Mouse (Mus musculus): Measurements from ENCODE around the gene D230025D16Rik. TPM values are rescaled to one million over a fixed set of nuclear protein-coding genes. Genes with fewer than 3 reads are reported as not detected.
"Not testable (repeated sequence)": the region's sequence is repeated elsewhere in the genome, so short reads cannot be mapped to it uniquely, and the experiment has no call there.

D230025D16Rik gene
- total RNA-seq, 2 experiments from 2014 or later: 13.5 to 24.2 TPM

- not testable (repeated sequence) for DNase-seq
These were observed 66.9 kb downstream of the D230025D16Rik start for GRCm38 (mm10) chr8:105291802-105292201.

GRCm38 (mm10) chr8:105292471-105292870, 67.5 kb downstream of the D230025D16Rik start:
- DNase-seq: no peak

DNA sequence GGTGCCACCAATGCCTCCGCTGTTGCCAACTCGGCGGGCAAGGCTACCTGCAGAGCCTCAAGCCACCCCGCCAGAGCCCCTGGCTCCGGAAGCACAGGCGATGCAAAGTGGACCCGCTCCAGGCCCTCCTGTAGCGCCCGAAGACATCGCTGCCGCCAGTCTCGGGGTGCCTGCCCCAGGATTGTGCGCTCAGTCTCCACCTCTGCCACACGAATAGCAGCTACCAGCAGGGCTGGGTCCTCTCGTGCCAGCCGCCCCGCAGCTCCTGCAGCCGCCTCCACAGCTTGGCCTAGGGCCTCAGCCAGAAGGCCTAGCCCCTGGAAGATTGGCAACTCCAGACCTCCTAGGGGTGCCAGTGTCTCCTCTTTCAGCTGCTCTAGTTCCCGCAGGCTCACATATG, 68.5 kb downstream of the D230025D16Rik start:
- no peak for DNase-seq

DNA sequence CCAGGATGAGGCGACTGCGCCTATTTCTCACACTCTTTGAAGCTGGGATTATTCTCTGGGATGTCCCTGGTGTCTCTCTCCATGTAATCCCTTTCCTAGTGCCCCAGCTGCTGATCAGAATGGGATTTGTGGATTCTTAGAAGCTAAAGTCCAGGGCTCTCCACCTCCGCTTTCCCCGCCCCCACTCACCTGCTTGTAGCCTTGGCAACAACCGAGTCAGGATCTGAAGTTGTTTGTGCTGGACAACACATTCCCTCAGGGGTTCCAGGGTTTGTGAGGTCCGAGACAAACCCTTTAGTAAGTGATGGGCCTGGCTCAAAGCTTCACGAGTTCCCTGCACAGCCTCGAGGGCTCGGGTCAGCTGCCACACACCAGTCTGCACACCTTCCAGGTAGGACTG, 69.8 kb downstream of the D230025D16Rik start:
- DNase-seq: no peak

DNA sequence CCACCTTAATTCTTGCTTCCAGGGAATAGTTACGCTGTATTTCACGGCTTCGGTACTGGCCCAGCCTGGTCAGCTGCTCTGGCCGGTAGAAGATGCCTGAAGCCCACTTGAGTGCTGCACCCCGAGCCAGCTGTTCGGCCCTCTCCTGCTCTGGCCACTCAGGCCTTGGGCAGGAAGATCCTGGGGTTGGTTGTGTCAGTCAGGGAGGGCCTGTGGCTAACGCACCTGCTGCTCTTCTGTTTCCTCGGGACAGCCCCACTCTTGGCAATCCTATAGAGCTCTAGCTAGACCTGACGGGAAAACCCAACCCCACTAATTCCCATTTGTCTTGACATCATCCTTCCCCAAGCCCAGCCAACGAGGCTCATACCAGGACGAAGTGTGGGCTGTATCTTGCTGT, 70.3 kb downstream of the D230025D16Rik start:
- DNase-seq: no peak

- no peak for DNase-seq
These were observed 71.1 kb downstream of the D230025D16Rik start, which contains the start of gene Exoc3l for GRCm38 (mm10) chr8:105295895-105296573. Gene Exoc3l, minus strand, starts transcription at chr8:105296101.

DNA sequence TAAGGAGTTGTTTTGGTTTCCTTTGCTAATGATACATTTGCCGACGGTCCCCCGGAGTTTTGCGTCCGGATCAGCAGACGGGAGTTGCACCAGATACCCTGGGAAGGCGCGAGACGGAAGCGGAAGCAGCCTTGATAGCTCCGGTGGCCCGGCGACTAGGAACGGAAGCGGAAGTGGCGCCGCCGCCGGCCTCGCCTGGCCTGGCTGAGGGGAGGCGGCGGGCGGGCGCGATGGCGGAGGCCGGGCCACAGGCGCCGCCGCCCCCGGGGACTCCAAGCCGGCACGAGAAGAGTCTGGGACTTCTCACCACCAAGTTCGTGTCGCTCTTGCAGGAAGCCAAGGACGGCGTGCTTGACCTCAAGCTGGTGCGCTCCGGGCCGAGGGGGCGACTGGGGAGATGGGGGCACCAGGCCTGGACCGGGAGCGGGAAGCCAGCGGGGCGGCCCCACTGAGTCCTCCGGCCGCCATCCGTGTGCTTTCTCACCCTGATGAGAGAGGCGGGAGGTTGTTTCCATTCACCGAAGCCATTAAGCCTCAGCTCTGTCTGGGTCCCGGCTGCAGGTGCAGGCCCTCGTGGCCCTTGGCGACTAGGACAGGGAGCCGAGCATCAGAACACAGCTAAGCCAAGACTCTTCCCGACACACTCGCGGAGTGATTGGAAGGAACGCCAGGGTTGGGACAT, 72.7 kb downstream of the D230025D16Rik start, which contains the start of gene E2f4:
E2f4 (plus strand) TSS at position 153 of the 682 bp plus-strand sequence.
- peak; percentile 90 for DNase-seq

DNA sequence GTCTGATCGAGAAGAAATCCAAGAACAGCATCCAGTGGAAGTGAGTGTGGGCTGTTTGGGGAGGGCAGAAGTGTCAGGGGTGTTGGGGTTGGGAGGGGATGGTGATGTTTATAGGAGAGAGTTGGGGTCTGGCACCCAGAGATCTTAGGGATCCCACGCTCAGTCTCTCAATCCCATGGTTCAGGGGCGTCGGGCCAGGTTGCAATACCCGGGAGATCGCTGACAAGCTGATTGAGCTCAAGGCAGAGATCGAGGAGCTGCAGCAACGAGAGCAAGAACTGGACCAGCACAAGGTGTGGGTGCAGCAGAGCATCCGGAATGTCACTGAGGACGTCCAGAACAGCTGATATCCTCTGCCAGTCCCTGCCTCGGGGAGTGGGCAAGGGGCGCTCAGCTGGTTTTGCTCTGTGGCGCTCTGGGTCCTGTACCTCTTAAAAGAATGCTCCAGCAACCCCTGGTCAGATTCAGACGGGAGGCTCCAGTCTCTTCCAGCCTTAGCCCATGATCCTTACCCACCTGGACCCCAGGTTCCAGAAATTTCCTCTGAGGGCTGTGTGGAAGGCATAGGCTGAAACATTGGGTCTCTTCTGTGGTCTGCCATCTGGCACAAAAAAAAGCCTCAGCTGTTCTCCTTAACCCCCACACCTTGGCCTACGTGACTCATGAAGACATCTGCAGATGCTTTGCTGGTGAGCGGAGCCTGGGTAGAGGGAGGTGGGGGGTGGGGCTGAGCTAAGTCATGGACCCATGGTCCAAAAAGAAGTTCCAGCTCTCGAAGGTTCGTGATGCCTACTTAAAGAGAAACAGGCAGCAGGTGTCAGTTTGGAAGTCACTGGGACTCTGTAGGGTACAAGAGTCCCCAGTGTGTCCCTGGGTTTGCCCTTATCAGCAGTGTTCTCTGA, 73.7 kb downstream of the D230025D16Rik start:
- no peak for DNase-seq

GRCm38 (mm10) chr8:105299962-105300361, 75.0 kb downstream of the D230025D16Rik start:
- DNase-seq: no peak

Other genes with a start within 250 kb of the D230025D16Rik start
- not detected for gene Ces2h, start 224.3 kb upstream of the D230025D16Rik start, total RNA-seq (2021)
- gene Ces3a, start 176.5 kb upstream of the D230025D16Rik start, total RNA-seq (2021): not detected
- not detected for gene Ces3b, start 141.4 kb upstream of the D230025D16Rik start, total RNA-seq (2021)
- not detected for gene Ces4a, start 93.3 kb upstream of the D230025D16Rik start, total RNA-seq (2021)
- 10 to 100 TPM; 42.1 to 42.2 TPM for gene Cbfb, start 54.5 kb upstream of the D230025D16Rik start, total RNA-seq (2021)
- gene B3gnt9, start 30.0 kb downstream of the D230025D16Rik start, total RNA-seq (2021): 1 to 10 TPM; 2.6 TPM
- 1 to 10 TPM; 3.0 TPM for gene Tradd, start 39.5 kb downstream of the D230025D16Rik start, total RNA-seq (2021)
- gene Fbxl8, start 39.5 kb downstream of the D230025D16Rik start, total RNA-seq (2021): 1 to 10 TPM in 1 of 2 experiments, under 1 TPM in 1; 0.90 to 1.0 TPM
- 1 to 10 TPM; 2.9 to 3.0 TPM for gene Hsf4, start 44.7 kb downstream of the D230025D16Rik start, total RNA-seq (2021)
- gene Nol3, start 51.0 kb downstream of the D230025D16Rik start, total RNA-seq (2021): 10 to 100 TPM; 22.3 to 23.3 TPM
- gene 4931428F04Rik, start 64.7 kb downstream of the D230025D16Rik start, total RNA-seq (2021): under 1 TPM; 0.64 to 0.84 TPM
- gene Exoc3l, start 71.0 kb downstream of the D230025D16Rik start, total RNA-seq (2021): 1 to 10 TPM; 1.4 to 2.5 TPM
- 10 to 100 TPM; 21.8 to 24.5 TPM for gene E2f4, start 72.5 kb downstream of the D230025D16Rik start, total RNA-seq (2021)
- gene Elmo3, start 80.5 kb downstream of the D230025D16Rik start, total RNA-seq (2021): under 1 TPM; 0.49 to 0.99 TPM
- 1 to 10 TPM in 1 of 2 experiments, under 1 TPM in 1; 0.87 to 1.4 TPM for gene Lrrc29, start 101.1 kb downstream of the D230025D16Rik start, total RNA-seq (2021)
- 10 to 100 TPM; 20.5 to 23.1 TPM for gene Tmem208, start 101.2 kb downstream of the D230025D16Rik start, total RNA-seq (2021)
- gene Fhod1, start 122.8 kb downstream of the D230025D16Rik start, total RNA-seq (2021): 10 to 100 TPM; 17.4 to 24.6 TPM
- gene Slc9a5, start 123.7 kb downstream of the D230025D16Rik start, total RNA-seq (2021): under 1 TPM; 0.56 to 0.72 TPM
- gene Plekhg4, start 148.1 kb downstream of the D230025D16Rik start, total RNA-seq (2021): under 1 TPM in 1 of 2 experiments, not detected in 1; 0.11 TPM
- not detected for gene Kctd19, start 188.4 kb downstream of the D230025D16Rik start, total RNA-seq (2021)
- under 1 TPM; 0.41 to 0.67 TPM for gene Lrrc36, start 188.4 kb downstream of the D230025D16Rik start, total RNA-seq (2021)
- gene Tppp3, start 246.4 kb downstream of the D230025D16Rik start, total RNA-seq (2021): 10 to 100 TPM; 86.7 to 99.2 TPM

Data from gastrocnemius, postnatal 25 days (tissue).